Mouse (Mus musculus) neural tube, embryonic 15.5 days (tissue): ENCODE measurements around the gene Plxnd1. TPM values are rescaled to one million over a fixed set of nuclear protein-coding genes. Genes with fewer than 3 reads are reported as not detected.
A peak's percentile ranks its signal among the peaks of the same experiment; 100 is the strongest.

Source experiments
- ATAC-seq: fragments of 200-750 bp; cut with Nextera tagmentation; 2 replicates; pipeline ENCODE4 v1.8.0; 2017; ENCODE audit warnings: mild to moderate bottlenecking, moderate TSS enrichment, moderate library complexity; ENCODE audit not compliant: low FRiP score
- H3K27ac ChIP-seq: fragments of 300-500 bp; sonication (generic); replicated peaks from 2 replicates; pipeline ENCODE4 v1.5.1; 2015; ENCODE audit warnings: mild to moderate bottlenecking, inconsistent platforms
- H3K27me3 ChIP-seq: fragments of 300-500 bp; sonication (generic); replicated peaks from 2 replicates; pipeline ENCODE4 v1.6.1; 2015; ENCODE audit warnings: inconsistent platforms
- H3K36me3 ChIP-seq: fragments of 300-500 bp; sonication (generic); 2 replicates; pipeline ENCODE4 v1.6.1; 2015; ENCODE audit warnings: inconsistent platforms
- H3K4me1 ChIP-seq: fragments of 300-500 bp; sonication (generic); 2 replicates; pipeline ENCODE4 v1.6.1; 2015; ENCODE audit warnings: inconsistent platforms
- H3K4me2 ChIP-seq: fragments of 300-500 bp; sonication (generic); 2 replicates; pipeline ENCODE4 v1.6.1; 2015; ENCODE audit warnings: inconsistent platforms, mild to moderate bottlenecking, moderate library complexity
- H3K4me3 ChIP-seq: fragments of 300-500 bp; sonication (generic); replicated peaks from 2 replicates; pipeline ENCODE4 v1.5.1; 2015; ENCODE audit warnings: mild to moderate bottlenecking, inconsistent platforms
- H3K9ac ChIP-seq: fragments of 300-500 bp; sonication (generic); replicated peaks from 2 replicates; pipeline ENCODE4 v1.6.1; 2015; ENCODE audit warnings: mild to moderate bottlenecking, inconsistent platforms
- H3K9me3 ChIP-seq: fragments of 300-500 bp; sonication (generic); replicated peaks from 2 replicates; pipeline ENCODE4 v1.6.1; 2016; ENCODE audit warnings: inconsistent platforms
- WGBS: fragments of 180-500 bp; shearing (Covaris S2); methylation state at CpG from one replicate; pipeline ENCODE4 v1.1.7; 2015; ENCODE audit warnings: mixed read lengths; 5-methylcytosine and 5-hydroxymethylcytosine counted together
- polyA plus RNA-seq: library from polyadenylated mRNA; unstranded; fragments of >200 nt; fragmentation: Nextera tagmentation; extraction: Ambion mirVana; gene quantifications from 2 replicates; pipeline ENCODE4 v1.2.1, GENCODE M21; 2015

Plxnd1 gene
- polyA plus RNA-seq, 1 experiment from 2014 or later = 8.8 TPM

GRCm38 (mm10) chr6:115913482-115913881 is 81.3 kb downstream of the Plxnd1 start:
- WGBS = 75% methylated on average over 10 of the region's 10 CpGs
- Histone ChIP-seq H3K9me3 (no peaks in the 10 kb centered on the region), H3K27me3 (no peaks in the 10 kb centered on the region), H3K4me1 (peaks cover 14% of the 10 kb centered on the region; the same call in 1 of the 2 replicates), H3K9ac (no peak overlapping the region), H3K27ac (no peak overlapping the region), H3K36me3 (peaks cover 3% of the 10 kb centered on the region; the same call in 1 of the 2 replicates), H3K4me3 (no peak overlapping the region), H3K4me2 (no peak overlapping the region)
- no peak for ATAC-seq

- ATAC-seq = no peak
- no peak overlapping the region for H3K9ac ChIP-seq
- H3K4me1 ChIP-seq = peaks cover 17% of the 10 kb centered on the region; the same call in 1 of the 2 replicates
- no peaks in the 10 kb centered on the region for H3K9me3 ChIP-seq
- WGBS = 87% methylated on average over 6 of the region's 6 CpGs
- H3K4me3 ChIP-seq = no peak overlapping the region
- no peak overlapping the region for H3K4me2 ChIP-seq
- H3K27me3 ChIP-seq = no peaks in the 10 kb centered on the region
- H3K27ac ChIP-seq = no peak overlapping the region
- H3K36me3 ChIP-seq = peaks cover 12% of the 10 kb centered on the region
Measured at GRCm38 (mm10) chr6:115911763-115912162, 83.0 kb downstream of the Plxnd1 start.

DNA sequence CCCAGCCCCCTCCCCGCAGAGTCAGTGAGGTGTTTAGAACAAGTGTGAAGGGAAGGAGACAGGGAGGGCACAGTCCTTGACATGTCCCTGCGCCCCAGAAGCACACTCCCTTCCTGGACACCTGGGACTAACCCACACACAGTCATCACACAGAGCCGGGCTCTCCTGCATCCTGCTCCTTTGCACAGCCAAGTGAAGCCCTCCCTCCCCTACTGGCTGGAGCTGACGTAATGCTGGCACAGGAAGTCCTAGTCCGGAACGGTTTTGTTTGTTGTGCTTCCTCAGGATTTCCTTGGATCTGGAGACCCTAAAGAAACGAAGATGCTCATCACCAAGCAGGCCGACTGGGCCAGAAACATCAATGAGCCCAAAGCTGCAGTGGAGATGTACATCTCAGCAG is 84.9 kb downstream of the Plxnd1 start:
- Histone ChIP-seq H3K4me2 (no peak overlapping the region), H3K27me3 (no peaks in the 10 kb centered on the region), H3K36me3 (peaks cover 24% of the 10 kb centered on the region), H3K27ac (no peak overlapping the region), H3K4me1 (peaks cover 9% of the 10 kb centered on the region; the same call in 1 of the 2 replicates), H3K4me3 (no peak overlapping the region), H3K9ac (no peak overlapping the region), H3K9me3 (no peaks in the 10 kb centered on the region)
- WGBS = 85% methylated on average over 8 of the region's 8 CpGs
- no peak for ATAC-seq

- Histone ChIP-seq H3K36me3 (peaks cover 24% of the 10 kb centered on the region), H3K9ac (no peak overlapping the region), H3K27ac (0 out of 2 replicates have a peak overlapping the region, but pooled peaks have one; percentile 1), H3K27me3 (no peaks in the 10 kb centered on the region), H3K4me3 (no peak overlapping the region), H3K4me1 (peaks cover 6% of the 10 kb centered on the region; the same call in 1 of the 2 replicates), H3K4me2 (no peak overlapping the region), H3K9me3 (no peaks in the 10 kb centered on the region)
- 65% methylated on average over 3 of the region's 3 CpGs for WGBS
- no peak for ATAC-seq
Measured at GRCm38 (mm10) chr6:115909052-115909451, 85.8 kb downstream of the Plxnd1 start.

- H3K27me3 ChIP-seq = no peaks in the 10 kb centered on the region
- H3K4me1 ChIP-seq = 0 out of 2 replicates have a peak, but pooled peaks cover 3% of the 10 kb centered on the region
- H3K4me2 ChIP-seq = no peak overlapping the region
- H3K9ac ChIP-seq = no peak overlapping the region
- ATAC-seq = no peak
- WGBS = 56% methylated on average over 6 of the region's 6 CpGs
- H3K4me3 ChIP-seq = no peak overlapping the region
- peaks cover 24% of the 10 kb centered on the region for H3K36me3 ChIP-seq
- no peaks in the 10 kb centered on the region for H3K9me3 ChIP-seq
- no peak overlapping the region for H3K27ac ChIP-seq
Measured at GRCm38 (mm10) chr6:115908421-115908982, 86.3 kb downstream of the Plxnd1 start.

GRCm38 (mm10) chr6:115906871-115907270 is 87.9 kb downstream of the Plxnd1 start:
- H3K4me1 ChIP-seq = 0 out of 2 replicates have a peak, but pooled peaks cover 3% of the 10 kb centered on the region
- no peak overlapping the region for H3K9ac ChIP-seq
- WGBS = 96% methylated on average over 2 of the region's 2 CpGs
- H3K36me3 ChIP-seq = peaks cover 28% of the 10 kb centered on the region
- no peak overlapping the region for H3K4me2 ChIP-seq
- H3K27ac ChIP-seq = no peak overlapping the region
- no peaks in the 10 kb centered on the region for H3K9me3 ChIP-seq
- H3K4me3 ChIP-seq = no peak overlapping the region
- H3K27me3 ChIP-seq = no peaks in the 10 kb centered on the region
- no peak for ATAC-seq

DNA sequence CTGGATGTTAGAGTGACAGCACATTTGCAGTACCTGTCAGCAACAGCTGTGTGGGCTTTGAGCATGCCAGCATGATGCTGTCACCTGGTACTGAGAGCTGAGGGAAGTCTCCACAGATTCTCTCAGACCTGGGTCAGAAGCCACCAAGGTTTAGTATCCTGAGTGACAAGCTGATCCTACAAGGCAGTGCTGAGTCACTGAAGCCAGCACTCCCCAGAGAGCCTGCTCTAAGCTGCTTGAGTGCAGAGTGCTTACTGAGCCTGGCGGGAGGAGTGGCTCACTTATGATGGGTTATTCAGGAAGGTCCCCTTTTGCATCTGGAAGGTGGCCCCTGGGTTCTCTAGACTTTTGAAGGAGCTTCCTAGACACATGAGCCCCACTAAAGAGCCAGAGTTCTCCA is 88.3 kb downstream of the Plxnd1 start:
- H3K4me3 ChIP-seq = no peak overlapping the region
- peaks cover 28% of the 10 kb centered on the region for H3K36me3 ChIP-seq
- no peaks in the 10 kb centered on the region for H3K27me3 ChIP-seq
- H3K4me2 ChIP-seq = no peak overlapping the region
- no peak overlapping the region for H3K27ac ChIP-seq
- no peaks in the 10 kb centered on the region for H3K9me3 ChIP-seq
- H3K9ac ChIP-seq = no peak overlapping the region
- 68% methylated on average over 1 of the region's 1 CpGs for WGBS
- ATAC-seq = no peak
- peaks cover 6% of the 10 kb centered on the region; the same call in 1 of the 2 replicates for H3K4me1 ChIP-seq

- Histone ChIP-seq H3K4me2 (no peak overlapping the region), H3K4me3 (no peak overlapping the region), H3K9ac (no peak overlapping the region), H3K4me1 (peaks cover 10% of the 10 kb centered on the region; the same call in 1 of the 2 replicates), H3K9me3 (no peaks in the 10 kb centered on the region), H3K27ac (no peak overlapping the region), H3K27me3 (no peaks in the 10 kb centered on the region), H3K36me3 (peaks cover 28% of the 10 kb centered on the region)
- ATAC-seq = no peak
- whole genome bisulfite sequencing = 91% methylated on average over 6 of the region's 6 CpGs
Measured at GRCm38 (mm10) chr6:115905568-115905967, 89.2 kb downstream of the Plxnd1 start.

Other genes starting within 250 kb of the Plxnd1 start
- gene Tmem40, start 232.6 kb downstream of the Plxnd1 start, polyA plus RNA-seq = 1.6 and 1.8 TPM in 2 replicates
- 9.8 and 12.2 TPM in 2 replicates for gene Cand2, start 220.5 kb downstream of the Plxnd1 start, polyA plus RNA-seq
- gene Rpl32, start 186.3 kb downstream of the Plxnd1 start, polyA plus RNA-seq = 1,019 and 1,216 TPM in 2 replicates
- gene Efcab12, start 156.6 kb downstream of the Plxnd1 start, polyA plus RNA-seq = 2.7 and 3.0 TPM in 2 replicates
- 10.4 and 14.5 TPM in 2 replicates for gene Mbd4, start 141.6 kb downstream of the Plxnd1 start, polyA plus RNA-seq
- gene Ift122, start 141.5 kb downstream of the Plxnd1 start, polyA plus RNA-seq = 28.2 and 30.1 TPM in 2 replicates
- gene Rho, start 63.3 kb downstream of the Plxnd1 start, polyA plus RNA-seq = 2.0 and 2.1 TPM in 2 replicates
- gene H1foo, start 50.1 kb downstream of the Plxnd1 start, polyA plus RNA-seq = not detected in 2 replicates
- gene Tmcc1, start 198.5 kb upstream of the Plxnd1 start, polyA plus RNA-seq = 23.2 and 25.2 TPM in 2 replicates
- 62.3 and 65.8 TPM in 2 replicates for gene Washc2, start 213.0 kb upstream of the Plxnd1 start, polyA plus RNA-seq